Mouse (Mus musculus) limb, embryonic 10.5 days (tissue): ENCODE measurements at regions not wholly inside any gene's neighbourhood (a gene's known extent, or its start where the extent isn't known, plus 50 kb on each side); places are given as distances from the start of the nearest gene placed in this dataset.

ENCODE experiments used
- DNase-seq: peaks from one replicate; pipeline ENCODE4 v3.0.0-alpha.2; 2017; ENCODE audit warnings: low spot score
- H3K27ac ChIP-seq: fragments of 300-500 bp; sonication (generic); 2 replicates; pipeline ENCODE4 v1.5.1; 2016; ENCODE audit warnings: mild to moderate bottlenecking
- H3K27me3 ChIP-seq: fragments of 300-500 bp; sonication (generic); 2 replicates; pipeline ENCODE4 v1.6.1; 2016; ENCODE audit warnings: low read depth, mild to moderate bottlenecking; ENCODE audit not compliant: poor library complexity, severe bottlenecking
- H3K36me3 ChIP-seq: fragments of 300-500 bp; sonication (generic); 2 replicates; pipeline ENCODE4 v1.6.1; 2016; ENCODE audit warnings: mild to moderate bottlenecking, moderate library complexity
- H3K4me1 ChIP-seq: fragments of 300-500 bp; sonication (generic); 2 replicates; pipeline ENCODE4 v1.6.1; 2016
- H3K4me3 ChIP-seq: fragments of 300-500 bp; sonication (generic); 2 replicates; pipeline ENCODE4 v1.5.1; 2016; ENCODE audit warnings: mild to moderate bottlenecking, moderate library complexity
- H3K9me3 ChIP-seq: fragments of 300-500 bp; sonication (generic); replicated peaks from 2 replicates; pipeline ENCODE4 v1.6.1; 2016; ENCODE audit warnings: mild to moderate bottlenecking
- WGBS: fragments of 180-500 bp; shearing (Covaris S2); methylation state at CpG from one replicate; pipeline ENCODE4 v1.1.7; 2016; 5-methylcytosine and 5-hydroxymethylcytosine counted together

GRCm38 (mm10) chr6:59556668-59557310, 130.7 kb upstream of the Gprin3 start:
- no peak for DNase-seq
- H3K4me3 ChIP-seq = no peak overlapping the region
- no peaks in the 10 kb centered on the region for H3K4me1 ChIP-seq
- H3K27ac ChIP-seq = no peak overlapping the region
- no peaks in the 10 kb centered on the region for H3K9me3 ChIP-seq
- WGBS = 97% methylated on average over 1 of the region's 1 CpGs
- no peaks in the 10 kb centered on the region for H3K36me3 ChIP-seq
- no peaks in the 10 kb centered on the region for H3K27me3 ChIP-seq

- Histone ChIP-seq H3K36me3 (no peaks in the 10 kb centered on the region), H3K4me1 (no peaks in the 10 kb centered on the region), H3K9me3 (no peaks in the 10 kb centered on the region), H3K4me3 (no peak overlapping the region), H3K27me3 (no peaks in the 10 kb centered on the region), H3K27ac (no peak overlapping the region)
- DNase-seq = no peak
- WGBS = 70% methylated on average over 2 of the region's 2 CpGs
Measured at GRCm38 (mm10) chr6:59537025-59537424, 110.9 kb upstream of the Gprin3 start.

GRCm38 (mm10) chr6:59524940-59525265, 98.8 kb upstream of the Gprin3 start:
- no peaks in the 10 kb centered on the region for H3K36me3 ChIP-seq
- no peaks in the 10 kb centered on the region for H3K4me1 ChIP-seq
- WGBS = 92% methylated on average over 1 of the region's 1 CpGs
- no peaks in the 10 kb centered on the region for H3K9me3 ChIP-seq
- H3K4me3 ChIP-seq = no peak overlapping the region
- H3K27me3 ChIP-seq = no peaks in the 10 kb centered on the region
- DNase-seq = no peak
- H3K27ac ChIP-seq = no peak overlapping the region

GRCm38 (mm10) chr6:59524095-59524939, 98.2 kb upstream of the Gprin3 start:
- no peaks in the 10 kb centered on the region for H3K27me3 ChIP-seq
- no peak overlapping the region for H3K27ac ChIP-seq
- H3K4me1 ChIP-seq = no peaks in the 10 kb centered on the region
- no peaks in the 10 kb centered on the region for H3K9me3 ChIP-seq
- no peaks in the 10 kb centered on the region for H3K36me3 ChIP-seq
- no peak overlapping the region for H3K4me3 ChIP-seq
- WGBS = 88% methylated on average over 1 of the region's 1 CpGs
- no peak for DNase-seq

- no peaks in the 10 kb centered on the region for H3K27me3 ChIP-seq
- no peak for DNase-seq
- H3K4me3 ChIP-seq = no peak overlapping the region
- H3K9me3 ChIP-seq = no peaks in the 10 kb centered on the region
- no peaks in the 10 kb centered on the region for H3K4me1 ChIP-seq
- H3K27ac ChIP-seq = no peak overlapping the region
- H3K36me3 ChIP-seq = no peaks in the 10 kb centered on the region
Measured at GRCm38 (mm10) chr6:59522960-59523359, 96.9 kb upstream of the Gprin3 start.

GRCm38 (mm10) chr6:59500818-59501217, 74.7 kb upstream of the Gprin3 start:
- no peaks in the 10 kb centered on the region for H3K9me3 ChIP-seq
- H3K27ac ChIP-seq = no peak overlapping the region
- no peaks in the 10 kb centered on the region for H3K27me3 ChIP-seq
- no peak overlapping the region for H3K4me3 ChIP-seq
- H3K4me1 ChIP-seq = no peaks in the 10 kb centered on the region
- WGBS = 49% methylated on average over 1 of the region's 1 CpGs
- H3K36me3 ChIP-seq = no peaks in the 10 kb centered on the region
- no peak for DNase-seq

- H3K9me3 ChIP-seq = no peaks in the 10 kb centered on the region
- no peaks in the 10 kb centered on the region for H3K4me1 ChIP-seq
- H3K4me3 ChIP-seq = no peak overlapping the region
- no peaks in the 10 kb centered on the region for H3K27me3 ChIP-seq
- no peaks in the 10 kb centered on the region for H3K36me3 ChIP-seq
- no peak overlapping the region for H3K27ac ChIP-seq
- 48% methylated on average over 1 of the region's 1 CpGs for WGBS
- DNase-seq = no peak
Measured at GRCm38 (mm10) chr6:59498800-59499199, 72.7 kb upstream of the Gprin3 start.

GRCm38 (mm10) chr6:59498079-59498478, 72.0 kb upstream of the Gprin3 start:
- Histone ChIP-seq H3K27me3 (no peaks in the 10 kb centered on the region), H3K36me3 (no peaks in the 10 kb centered on the region), H3K4me1 (no peaks in the 10 kb centered on the region), H3K9me3 (no peaks in the 10 kb centered on the region), H3K27ac (no peak overlapping the region), H3K4me3 (no peak overlapping the region)
- DNase-seq = peak; percentile 57
- WGBS = 35% methylated on average over 7 of the region's 7 CpGs

GRCm38 (mm10) chr6:59489001-59489575, 63.0 kb upstream of the Gprin3 start:
- H3K36me3 ChIP-seq = no peaks in the 10 kb centered on the region
- no peaks in the 10 kb centered on the region for H3K9me3 ChIP-seq

GRCm38 (mm10) chr6:59488386-59488785, 62.3 kb upstream of the Gprin3 start:
- Histone ChIP-seq H3K4me1 (no peaks in the 10 kb centered on the region), H3K27ac (no peak overlapping the region), H3K36me3 (no peaks in the 10 kb centered on the region), H3K4me3 (no peak overlapping the region), H3K9me3 (no peaks in the 10 kb centered on the region), H3K27me3 (no peaks in the 10 kb centered on the region)
- WGBS = 93% methylated on average over 1 of the region's 1 CpGs
- DNase-seq = no peak

More at GRCm38 (mm10) chr6:59489001-59489575, 63.0 kb upstream of the Gprin3 start:
- Histone ChIP-seq H3K27me3 (no peaks in the 10 kb centered on the region), H3K27ac (no peak overlapping the region), H3K4me1 (no peaks in the 10 kb centered on the region), H3K4me3 (no peak overlapping the region)
- WGBS = 88% methylated on average over 3 of the region's 3 CpGs
- DNase-seq = no peak

GRCm38 (mm10) chr6:59484004-59484403, 57.9 kb upstream of the Gprin3 start:
- no peak overlapping the region for H3K4me3 ChIP-seq
- H3K9me3 ChIP-seq = no peaks in the 10 kb centered on the region
- no peaks in the 10 kb centered on the region for H3K27me3 ChIP-seq
- 94% methylated on average over 3 of the region's 3 CpGs for WGBS
- DNase-seq = no peak
- no peak overlapping the region for H3K27ac ChIP-seq
- no peaks in the 10 kb centered on the region for H3K4me1 ChIP-seq
- no peaks in the 10 kb centered on the region for H3K36me3 ChIP-seq

- no peaks in the 10 kb centered on the region for H3K9me3 ChIP-seq
- no peaks in the 10 kb centered on the region for H3K4me1 ChIP-seq
- no peak overlapping the region for H3K4me3 ChIP-seq
- 22% methylated on average over 3 of the region's 3 CpGs for WGBS
- no peaks in the 10 kb centered on the region for H3K27me3 ChIP-seq
- peak; percentile 36 for DNase-seq
- H3K36me3 ChIP-seq = no peaks in the 10 kb centered on the region
- no peak overlapping the region for H3K27ac ChIP-seq
Measured at GRCm38 (mm10) chr6:59483587-59483986, 57.5 kb upstream of the Gprin3 start.
